Mouse (Mus musculus) lung, postnatal 4 days (tissue): ENCODE data around the gene Ddx52.

Experiments
- DNase-seq, 2 experiments: peaks; one replicate each; pipeline ENCODE4 v3.0.0; 2021

The Ddx52 gene

DNA sequence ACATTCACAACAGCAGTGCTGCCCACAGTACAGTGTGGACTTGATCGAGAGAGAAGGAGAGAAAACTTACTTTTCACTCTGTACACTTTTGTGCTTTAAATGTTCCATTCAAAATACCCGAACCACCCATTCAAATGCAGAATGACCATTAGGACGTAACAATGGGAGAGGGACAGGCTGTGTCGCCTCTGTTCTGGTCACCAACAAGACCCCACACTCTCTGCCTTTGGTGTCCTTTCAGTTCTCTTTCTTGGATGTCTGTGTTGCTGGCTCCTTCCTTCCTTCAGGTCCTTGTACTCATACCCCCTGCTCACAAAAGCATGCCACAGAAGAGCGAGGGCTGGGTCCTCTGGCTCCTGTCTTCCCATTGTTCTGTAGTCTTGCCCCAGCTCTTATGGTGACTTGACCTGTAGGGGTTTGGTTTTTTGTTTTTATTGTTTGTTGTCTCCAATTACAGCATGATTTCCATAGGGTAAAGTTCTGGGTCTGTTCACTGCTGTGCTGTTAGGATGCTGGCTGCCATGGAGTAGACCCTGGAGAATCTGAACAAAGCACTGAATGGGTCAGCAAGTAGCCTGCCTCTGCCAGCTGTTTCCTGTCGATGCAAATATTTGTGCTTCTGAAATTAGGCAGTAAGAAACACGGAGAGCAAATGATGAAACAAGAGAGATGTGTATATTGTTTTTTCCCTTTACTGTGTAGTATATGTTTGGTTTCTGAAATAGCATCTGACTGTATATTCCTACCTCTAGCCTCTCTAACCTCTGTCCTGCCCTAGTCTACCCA is 32.9 kb downstream of the Ddx52 start:
- DNase-seq, result no peak

DNA sequence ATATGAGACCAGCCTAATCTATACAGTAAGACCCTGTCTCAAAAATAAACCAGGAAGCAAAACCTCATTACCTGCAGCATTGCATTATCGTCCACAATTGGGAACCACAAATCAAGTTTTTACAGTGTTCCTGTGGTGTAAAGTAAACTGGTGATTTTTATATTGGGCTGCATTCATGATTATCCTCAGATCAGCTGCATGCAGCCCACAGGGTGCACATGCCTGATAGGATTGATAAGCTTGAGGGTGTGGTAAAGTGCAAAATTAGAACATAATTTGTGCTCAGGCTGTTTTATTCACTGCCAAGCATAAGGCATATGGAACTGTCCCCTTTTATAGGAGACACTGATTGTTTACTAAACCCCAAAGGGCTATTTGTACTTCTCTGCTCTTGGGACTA is 33.6 kb downstream of the Ddx52 start:
- DNase-seq, result no peak

DNA sequence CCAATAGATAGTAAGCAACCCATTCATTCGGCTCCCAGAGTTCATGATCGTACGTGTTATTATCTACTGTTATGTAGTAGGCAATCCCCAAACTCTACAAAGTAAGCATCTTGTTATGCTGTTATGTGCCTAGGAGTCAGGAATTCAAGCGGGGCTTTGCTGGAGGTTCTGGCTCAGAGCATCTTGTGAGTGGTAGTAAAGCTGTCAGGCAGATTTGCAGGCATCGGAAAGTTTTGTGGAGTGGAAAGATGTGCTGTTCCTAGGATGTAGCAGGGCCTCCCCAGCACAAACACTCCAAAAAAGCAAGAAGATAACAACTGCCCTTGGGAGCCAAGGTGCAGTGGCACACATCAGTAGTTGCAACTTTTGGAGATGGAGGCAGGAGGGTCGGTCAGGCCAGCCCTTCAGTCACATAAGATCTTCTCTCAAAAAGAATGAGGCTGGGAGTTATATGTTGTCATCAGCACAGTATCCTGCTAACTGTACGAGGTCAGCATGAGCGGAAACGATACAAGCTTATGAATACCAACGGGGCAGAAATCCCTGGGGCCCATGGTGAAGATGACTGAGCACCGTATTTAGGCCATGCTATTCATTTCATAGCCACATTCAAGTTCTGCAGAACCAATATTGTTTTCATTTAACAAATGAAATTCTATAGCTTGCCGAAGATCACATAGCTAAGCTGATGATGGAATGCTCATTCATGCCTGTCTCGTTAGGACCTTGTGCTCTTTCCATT is 34.5 kb downstream of the Ddx52 start:
- DNase-seq, result no peak

DNA sequence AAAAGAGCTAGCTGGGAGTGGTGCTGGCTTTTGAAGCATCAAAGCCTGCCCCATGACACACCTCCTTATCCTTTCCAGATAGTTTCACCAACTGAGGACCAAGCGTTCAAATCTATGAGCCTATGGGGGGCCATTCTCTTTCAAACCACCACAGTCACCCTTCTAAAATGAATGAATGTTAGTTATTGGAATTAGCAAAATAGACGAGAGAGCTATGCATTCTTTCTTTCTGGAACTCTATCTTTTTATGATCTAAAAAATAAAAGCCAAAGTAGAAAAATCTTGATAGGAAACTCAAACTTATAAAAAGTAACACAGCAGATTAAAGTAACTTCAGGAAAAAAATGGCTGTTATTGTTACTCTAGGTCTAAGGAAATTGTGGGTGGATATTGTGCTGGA is 35.9 kb downstream of the Ddx52 start:
- no peak for DNase-seq

DNA sequence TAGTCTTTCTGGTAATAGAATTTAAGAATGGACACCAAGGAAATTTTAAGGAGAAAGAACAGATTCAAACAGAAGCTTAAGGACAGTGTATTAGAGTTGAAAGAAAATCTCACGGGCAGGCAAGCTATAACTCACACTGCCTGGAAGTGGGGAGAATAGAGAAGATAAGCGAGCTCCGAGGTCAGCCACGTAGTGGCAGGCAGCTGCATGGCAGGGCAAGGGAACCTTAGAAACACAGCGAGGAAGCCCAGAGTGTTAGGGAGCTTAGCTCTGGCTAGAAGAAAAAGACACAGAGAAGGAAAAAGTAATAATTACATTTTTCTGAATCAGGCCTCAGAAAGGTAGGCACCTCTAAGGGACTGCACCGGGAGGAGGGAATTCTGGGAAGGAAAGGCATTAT is 38.1 kb downstream of the Ddx52 start:
- DNase-seq, result no peak

DNA sequence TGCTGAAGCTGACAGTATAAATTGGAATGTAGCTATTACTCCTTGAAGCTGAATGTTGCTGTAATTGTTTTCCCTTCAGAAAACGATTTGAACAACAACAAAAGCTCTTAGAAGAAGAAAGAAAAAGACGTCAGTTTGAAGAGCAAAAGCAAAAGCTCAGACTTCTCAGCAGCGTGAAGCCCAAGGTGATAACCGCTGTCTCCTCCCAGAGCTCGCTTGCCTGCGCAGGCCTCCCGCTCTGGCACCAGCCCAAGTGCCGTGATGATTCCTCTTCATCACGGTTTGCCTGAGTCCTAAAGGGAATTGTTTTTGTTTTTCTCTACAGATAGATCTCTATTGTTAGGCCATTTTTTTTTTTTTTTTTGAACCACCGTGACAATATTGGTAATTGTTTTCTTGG is 39.5 kb downstream of the Ddx52 start:
- DNase-seq, result no peak

DNA sequence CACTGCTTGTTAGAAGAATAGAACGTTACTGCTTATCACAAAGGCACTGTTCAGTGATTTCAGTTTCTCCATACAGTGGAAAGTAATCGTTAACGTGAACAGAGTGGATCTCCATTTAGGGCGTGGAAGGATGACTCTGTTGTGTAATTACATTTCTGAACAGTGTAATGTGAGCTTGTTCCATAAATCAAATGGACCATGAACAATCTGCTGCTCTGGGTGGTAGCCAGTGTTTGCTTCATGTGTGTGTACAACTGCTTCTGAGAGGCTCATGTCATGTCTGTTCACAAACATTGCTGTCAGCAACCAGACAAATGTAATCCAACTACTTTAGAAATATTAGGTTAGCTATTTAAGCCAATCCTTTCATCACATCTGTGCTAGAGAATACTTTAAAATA is 49.8 kb downstream of the Ddx52 start:
- no peak for DNase-seq

DNA sequence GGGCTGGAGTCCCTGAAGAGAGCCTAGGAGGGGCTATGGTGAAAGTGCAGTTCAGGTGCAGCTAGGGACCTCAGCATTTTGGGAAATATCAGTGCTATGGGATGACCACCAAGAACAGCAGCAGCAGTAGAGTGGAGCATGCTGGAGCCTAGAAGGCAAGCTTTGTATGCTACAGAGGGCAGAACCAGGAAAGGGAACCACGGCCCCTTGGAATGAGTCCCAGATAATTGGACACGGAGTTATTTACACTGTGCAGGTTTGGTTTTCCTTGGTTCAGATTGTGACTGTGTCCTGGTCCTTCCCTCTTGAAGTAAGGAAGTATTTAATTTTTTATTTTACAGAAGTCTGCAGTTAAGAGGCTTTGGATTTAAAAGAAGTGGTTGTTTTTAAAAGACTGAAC is 51.6 kb downstream of the Ddx52 start:
- peak in 1 of 2 experiments; percentile 51 for DNase-seq

DNA sequence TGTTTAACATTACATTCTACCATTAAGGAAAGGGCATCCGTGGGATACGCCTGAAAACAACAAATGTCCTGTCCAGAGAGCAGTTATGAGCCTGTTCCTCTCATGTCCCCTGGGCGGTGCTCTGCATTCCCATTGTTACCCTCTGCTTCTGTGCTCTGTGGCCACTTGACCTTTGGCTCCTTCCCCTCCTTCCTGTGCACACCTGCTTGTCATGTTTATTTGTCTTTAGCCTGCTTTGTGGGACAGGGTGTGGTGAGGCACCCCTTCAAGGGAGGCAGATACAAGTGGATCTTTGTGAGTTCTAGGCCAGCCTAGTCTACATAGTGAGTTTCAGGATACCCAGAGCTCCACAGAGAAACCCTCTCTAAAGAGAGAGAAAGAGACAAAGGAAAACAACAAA is 52.6 kb downstream of the Ddx52 start:
- no peak for DNase-seq

DNA sequence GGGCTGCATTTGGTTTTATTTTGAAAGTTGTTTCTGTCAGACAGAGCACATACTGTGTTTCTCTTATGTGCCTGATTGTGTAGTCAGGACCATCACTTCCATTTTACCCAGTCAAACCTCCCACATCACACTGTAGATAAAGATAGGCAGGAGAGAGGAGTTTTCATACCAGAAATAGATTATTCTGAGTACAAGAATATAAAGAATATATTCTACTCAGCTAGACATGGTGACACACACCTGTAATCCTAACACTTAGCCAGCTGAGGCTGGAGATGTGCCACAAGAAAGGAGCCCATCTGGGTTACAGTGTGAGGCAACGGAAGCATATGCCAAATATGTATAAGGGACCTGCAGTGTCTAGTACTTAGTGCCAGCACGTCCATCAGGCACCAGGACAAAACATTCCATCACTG is 53.7 kb downstream of the Ddx52 start:
- DNase-seq, result no peak

DNA sequence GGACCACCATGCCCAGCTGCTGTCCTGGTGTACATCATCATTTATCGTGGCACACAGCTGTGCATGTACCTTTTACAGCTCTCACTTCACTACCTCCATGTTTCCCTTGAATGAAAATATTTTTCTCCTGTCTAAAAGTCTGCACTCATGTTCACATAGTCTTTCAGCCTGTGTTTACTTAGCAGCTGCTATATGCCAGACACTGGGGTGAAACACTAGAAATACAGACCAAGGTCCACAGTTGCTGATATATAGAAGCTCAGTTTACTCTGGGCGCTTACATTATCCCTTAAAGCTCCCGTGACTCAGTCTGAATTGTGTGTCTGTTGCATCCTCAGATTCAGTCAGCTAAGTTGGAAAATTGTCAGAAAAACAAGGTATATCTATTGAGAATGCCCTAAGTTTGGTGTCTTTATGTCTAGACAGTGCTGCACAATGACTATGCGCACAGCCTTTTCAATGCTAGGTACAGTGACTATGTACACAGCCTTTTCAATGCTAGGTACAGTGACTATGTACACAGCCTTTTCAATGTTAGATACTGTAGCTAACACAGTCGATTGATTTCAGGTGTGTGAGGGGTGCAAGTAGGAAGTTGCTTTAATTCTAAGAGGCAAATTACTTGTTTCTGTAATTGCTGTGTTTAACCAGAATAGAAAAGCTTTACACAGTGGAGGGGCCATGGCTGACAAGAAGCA is 55.5 kb downstream of the Ddx52 start:
- DNase-seq, result no peak

DNA sequence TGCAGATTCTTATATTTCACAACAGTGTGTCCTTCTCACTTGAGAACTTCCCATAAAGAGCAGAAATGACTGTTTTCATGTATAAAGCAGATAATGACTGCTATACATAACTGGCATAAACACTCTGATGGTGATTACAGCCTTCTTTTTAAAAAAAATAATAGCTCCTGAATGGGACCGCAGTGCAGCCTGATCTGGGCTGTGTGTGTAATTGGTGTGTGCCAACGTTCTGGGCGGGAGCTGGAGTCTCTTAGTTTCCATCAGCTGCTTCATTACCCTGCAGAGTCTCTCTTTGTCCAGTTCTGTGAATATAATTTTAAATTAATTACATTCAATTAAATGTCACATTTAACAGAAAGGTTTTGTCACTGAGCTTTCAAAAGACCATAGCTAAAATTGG is 57.1 kb downstream of the Ddx52 start:
- DNase-seq, result no peak

DNA sequence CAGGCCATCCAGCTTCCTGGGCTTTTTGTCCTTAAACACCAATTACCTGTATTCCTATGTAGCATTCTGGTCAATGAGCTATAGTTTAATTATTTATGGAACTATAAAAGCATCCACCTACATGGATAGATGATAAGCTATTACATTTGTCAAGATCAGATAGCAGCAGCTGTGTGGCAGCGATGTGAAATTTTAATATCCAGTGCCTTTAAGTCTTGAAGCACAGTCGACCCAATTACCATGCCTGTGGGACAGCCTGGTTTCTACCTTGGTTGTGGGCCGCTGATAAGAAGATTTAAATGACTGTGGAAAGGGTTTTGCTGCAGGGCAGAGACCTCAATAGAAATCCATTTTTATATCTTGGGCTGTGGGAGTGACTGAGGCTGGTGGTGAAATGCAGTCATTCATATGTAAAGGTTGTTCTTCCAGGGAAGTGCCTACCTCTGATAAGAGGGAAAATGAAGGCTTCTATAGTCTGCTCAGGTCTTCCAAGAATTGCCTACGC is 57.6 kb downstream of the Ddx52 start:
- DNase-seq, result no peak

DNA sequence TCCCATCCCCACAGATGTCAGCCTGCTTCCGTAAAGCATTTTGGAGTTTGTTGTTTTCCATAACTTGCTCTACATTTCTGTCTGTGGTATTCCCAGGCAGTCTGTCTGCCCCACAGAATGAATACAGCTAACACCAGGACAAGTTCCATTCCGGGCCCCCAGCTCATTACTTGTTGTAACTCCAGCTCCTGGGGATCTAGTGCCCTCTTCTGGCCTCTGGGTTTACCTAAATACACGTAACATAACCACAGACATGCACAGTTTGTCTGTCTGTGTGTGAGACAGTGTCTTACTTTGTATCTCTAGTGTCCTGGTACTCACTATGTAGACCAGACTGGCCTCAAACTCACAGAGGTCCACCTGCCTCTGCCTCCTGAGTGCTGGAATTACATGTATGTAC is 59.4 kb downstream of the Ddx52 start:
- DNase-seq, result no peak

DNA sequence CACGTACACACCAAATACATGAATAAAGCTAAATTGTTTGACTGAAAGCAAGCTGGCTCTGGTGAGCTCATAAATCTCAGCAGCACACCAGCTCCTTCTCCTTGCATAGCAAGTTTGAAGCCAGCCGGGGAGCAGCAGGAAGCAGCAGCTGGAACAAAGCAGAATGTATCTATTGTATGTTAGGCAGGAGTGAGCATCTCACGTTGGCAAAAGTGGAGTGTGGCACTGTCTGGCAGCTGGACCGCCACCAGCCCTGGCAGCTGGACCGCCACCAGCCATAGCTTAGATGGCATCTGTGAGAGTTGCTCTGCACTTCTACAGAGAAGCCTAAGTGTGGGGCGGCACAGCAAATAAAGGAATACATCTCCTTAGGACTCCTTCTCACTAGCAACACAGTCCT is 62.1 kb downstream of the Ddx52 start:
- DNase-seq, result no peak

DNA sequence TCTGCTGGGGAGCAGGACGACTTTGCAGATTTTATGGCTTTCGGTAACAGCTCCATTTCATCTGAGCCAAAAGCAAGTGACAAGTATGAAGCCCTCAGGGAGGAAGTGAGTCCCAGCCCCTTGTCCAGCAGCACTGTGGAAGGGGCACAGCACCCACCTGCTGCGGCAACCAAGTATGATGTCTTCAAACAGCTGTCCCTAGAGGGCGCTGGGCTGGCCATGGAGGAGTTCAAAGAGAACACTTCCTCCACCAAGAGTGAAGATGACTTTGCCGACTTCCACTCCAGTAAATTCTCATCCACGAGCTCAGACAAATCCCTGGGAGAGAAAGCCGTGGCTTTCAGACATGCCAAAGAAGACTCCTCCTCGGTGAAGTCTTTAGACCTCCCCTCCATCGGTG is 67.1 kb downstream of the Ddx52 start:
- no peak for DNase-seq

DNA sequence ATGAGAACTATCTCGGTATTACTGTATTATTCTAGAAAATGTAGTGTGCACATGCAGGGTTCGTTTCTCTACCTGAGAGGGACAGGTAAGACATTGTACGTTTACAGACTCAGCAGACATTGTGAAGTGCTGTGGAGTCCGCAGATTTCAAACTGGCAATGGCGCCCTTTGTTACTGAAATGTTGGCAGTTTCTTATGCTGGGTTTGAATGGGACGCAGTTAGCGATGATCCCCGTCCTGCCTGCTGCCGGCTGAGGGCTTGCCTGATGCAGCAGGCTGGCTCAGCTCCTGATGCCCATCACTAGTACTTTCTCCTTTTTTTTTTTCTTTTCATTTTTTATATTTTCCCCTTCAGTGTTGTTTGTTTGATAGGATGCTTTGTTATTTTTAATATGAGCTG is 68.5 kb downstream of the Ddx52 start:
- DNase-seq, result no peak

DNA sequence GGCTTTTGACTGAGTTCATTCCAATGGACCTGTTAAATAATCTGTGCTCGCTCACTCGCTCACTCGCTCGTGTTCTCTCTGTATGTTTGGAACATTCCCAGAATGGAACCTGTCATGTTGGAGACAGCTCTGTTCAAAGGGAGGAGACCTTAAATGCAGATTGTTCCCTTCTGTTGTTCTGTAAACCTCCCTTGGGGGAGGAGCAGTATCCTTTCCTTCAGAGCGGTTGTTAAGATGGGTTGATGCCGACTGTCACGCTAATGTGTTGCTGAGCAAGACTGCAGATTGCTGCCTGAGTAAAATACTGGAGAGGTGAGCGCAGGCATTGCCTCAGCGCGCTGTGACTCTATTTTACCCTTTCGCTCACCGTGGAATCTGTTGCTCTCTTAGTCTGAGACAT is 69.2 kb downstream of the Ddx52 start:
- no peak for DNase-seq

DNA sequence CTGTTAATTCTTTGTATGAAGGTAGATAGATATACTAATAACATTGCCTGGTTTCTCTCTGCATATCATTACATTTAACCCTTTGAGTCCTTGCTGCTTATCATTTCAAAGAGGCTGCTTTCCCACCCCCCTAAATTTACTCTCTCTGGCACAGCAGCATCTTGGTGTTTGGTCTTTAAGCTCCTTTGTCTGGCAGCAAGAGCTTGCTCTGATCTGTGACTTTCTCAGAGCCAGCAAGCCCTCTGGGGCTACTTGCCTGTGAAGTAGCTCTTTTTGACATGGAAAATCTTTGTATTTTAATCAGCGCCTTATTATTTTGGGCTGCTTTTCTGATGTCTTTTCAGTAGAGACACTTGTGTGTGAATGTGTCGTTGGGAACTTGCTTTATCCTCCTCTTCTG is 69.7 kb downstream of the Ddx52 start:
- no peak for DNase-seq
